Mouse (Mus musculus) cerebellum, adult 18-20 months (tissue): Measurements from ENCODE around the gene Hoxa10.

ENCODE experiments used
- DNase-seq, 2 experiments: peaks; one replicate each; pipeline ENCODE4 v3.0.0; 2021

Gene Hoxa10

GRCm38 (mm10) chr6:52262463-52263320 is 22.0 kb upstream of the Hoxa10 start:
- DNase-seq: no peak

GRCm38 (mm10) chr6:52261751-52262462 is 21.3 kb upstream of the Hoxa10 start:
- DNase-seq: no peak

- no peak for DNase-seq
Observed at GRCm38 (mm10) chr6:52260654-52261575, 20.3 kb upstream of the Hoxa10 start, which contains the start of gene Hoxa13. TSS of gene Hoxa13 (minus strand) at chr6:52260880.

- DNase-seq: no peak
Observed at GRCm38 (mm10) chr6:52259811-52260261, 19.2 kb upstream of the Hoxa10 start.

GRCm38 (mm10) chr6:52259081-52259790 is 18.6 kb upstream of the Hoxa10 start:
- no peak for DNase-seq

- DNase-seq: peak; percentile 57 to 66
Observed at GRCm38 (mm10) chr6:52256956-52257355, 16.3 kb upstream of the Hoxa10 start.

- DNase-seq: no peak
Observed at GRCm38 (mm10) chr6:52253511-52254500, 13.2 kb upstream of the Hoxa10 start.

GRCm38 (mm10) chr6:52252775-52253376 is 12.2 kb upstream of the Hoxa10 start:
- no peak for DNase-seq

- DNase-seq: no peak
Observed at GRCm38 (mm10) chr6:52252016-52252774, 11.5 kb upstream of the Hoxa10 start.

GRCm38 (mm10) chr6:52251177-52251879 is 10.7 kb upstream of the Hoxa10 start:
- no peak for DNase-seq

GRCm38 (mm10) chr6:52249826-52250225 is 9.2 kb upstream of the Hoxa10 start:
- DNase-seq: no peak

- DNase-seq: no peak
Observed at GRCm38 (mm10) chr6:52249415-52249738, 8.7 kb upstream of the Hoxa10 start.

- DNase-seq: no peak
Observed at GRCm38 (mm10) chr6:52248638-52249414, 8.2 kb upstream of the Hoxa10 start.

- DNase-seq: no peak
Observed at GRCm38 (mm10) chr6:52247766-52248637, 7.3 kb upstream of the Hoxa10 start.

GRCm38 (mm10) chr6:52246916-52247315 is 6.3 kb upstream of the Hoxa10 start:
- no peak for DNase-seq

- no peak for DNase-seq
Observed at GRCm38 (mm10) chr6:52246403-52246803, 5.7 kb upstream of the Hoxa10 start.

GRCm38 (mm10) chr6:52245757-52246142 is 5.1 kb upstream of the Hoxa10 start, which contains the start of gene Hoxa11:
TSS of gene Hoxa11 (minus strand) at chr6:52245810.
- DNase-seq: no peak
